Mouse (Mus musculus): ENCODE results near the gene Ccdc114. TPM values are rescaled to one million over a fixed set of nuclear protein-coding genes. Genes with fewer than 3 reads are reported as not detected.

Ccdc114 gene
- polyA plus RNA-seq, 1 experiment from 2014 or later: 6.5 TPM

- Histone ChIP-seq H3K4me3 (no peak overlapping the region), H3K27me3 (ENCODE audit: insufficient read depth, poor library complexity, severe bottlenecking) (no peaks in the 10 kb centered on the region), H3K4me1 (replicated peaks) (peaks cover 9% of the 10 kb centered on the region), H3K27ac (no peak overlapping the region), H3K9me3 (0 out of 2 replicates have a peak, but pooled peaks cover 3% of the 10 kb centered on the region), H3K36me3 (peaks cover 12% of the 10 kb centered on the region; the same call in 1 of the 2 replicates)
- WGBS: 82% methylated on average over 12 of the region's 12 CpGs
- DNase-seq (ENCODE audit: low spot score): no peak
These were observed 21.3 kb upstream of the Ccdc114 start for GRCm38 (mm10) chr7:45902481-45903002.

- peaks cover 7% of the 10 kb centered on the region; the same call in 1 of the 2 replicates for H3K9me3 ChIP-seq
- no peaks in the 10 kb centered on the region for H3K27me3 ChIP-seq (ENCODE audit: insufficient read depth, poor library complexity, severe bottlenecking)
- peaks cover 50% of the 10 kb centered on the region for H3K36me3 ChIP-seq
- no peak for DNase-seq (ENCODE audit: low spot score)
- H3K27ac ChIP-seq: no peak overlapping the region
- H3K4me1 ChIP-seq (replicated peaks): no peaks in the 10 kb centered on the region
- 87% methylated on average over 9 of the region's 9 CpGs for WGBS
- no peak overlapping the region for H3K4me3 ChIP-seq
These were observed 17.2 kb upstream of the Ccdc114 start for GRCm38 (mm10) chr7:45906622-45907021.

- Histone ChIP-seq H3K36me3 (peaks cover 56% of the 10 kb centered on the region), H3K27ac (no peak overlapping the region), H3K4me1 (replicated peaks) (no peaks in the 10 kb centered on the region), H3K4me3 (no peak overlapping the region), H3K9me3 (peaks cover 7% of the 10 kb centered on the region; the same call in 1 of the 2 replicates), H3K27me3 (ENCODE audit: insufficient read depth, poor library complexity, severe bottlenecking) (no peaks in the 10 kb centered on the region)
- DNase-seq (ENCODE audit: low spot score): no peak
These were observed 15.5 kb upstream of the Ccdc114 start for GRCm38 (mm10) chr7:45908384-45908783.

- H3K36me3 ChIP-seq: peaks cover 62% of the 10 kb centered on the region
- no peaks in the 10 kb centered on the region for H3K4me1 ChIP-seq (replicated peaks)
- peaks cover 4% of the 10 kb centered on the region; the same call in 1 of the 2 replicates for H3K9me3 ChIP-seq
- no peak overlapping the region for H3K4me3 ChIP-seq
- no peak overlapping the region for H3K27ac ChIP-seq
- WGBS: 93% methylated on average over 16 of the region's 16 CpGs
- no peaks in the 10 kb centered on the region for H3K27me3 ChIP-seq (ENCODE audit: insufficient read depth, poor library complexity, severe bottlenecking)
- no peak for DNase-seq (ENCODE audit: low spot score)
These were observed 14.7 kb upstream of the Ccdc114 start for GRCm38 (mm10) chr7:45909145-45909544.

- DNase-seq (ENCODE audit: low spot score): no peak
- Histone ChIP-seq H3K4me3 (no peak overlapping the region), H3K27ac (peak overlapping the region; percentile 35), H3K4me1 (replicated peaks) (peaks cover 24% of the 10 kb centered on the region), H3K9me3 (peaks cover 4% of the 10 kb centered on the region; the same call in 1 of the 2 replicates), H3K36me3 (peaks cover 36% of the 10 kb centered on the region), H3K27me3 (ENCODE audit: insufficient read depth, poor library complexity, severe bottlenecking) (peaks cover 2% of the 10 kb centered on the region; the same call in 1 of the 2 replicates)
- WGBS: 91% methylated on average over 6 of the region's 6 CpGs
These were observed 9.8 kb upstream of the Ccdc114 start for GRCm38 (mm10) chr7:45914067-45914466.

GRCm38 (mm10) chr7:45915011-45915410 is 8.9 kb upstream of the Ccdc114 start:
- H3K4me3 ChIP-seq: no peak overlapping the region
- peaks cover 26% of the 10 kb centered on the region for H3K36me3 ChIP-seq
- peaks cover 2% of the 10 kb centered on the region; the same call in 1 of the 2 replicates for H3K9me3 ChIP-seq
- peaks cover 33% of the 10 kb centered on the region for H3K4me1 ChIP-seq (replicated peaks)
- whole genome bisulfite sequencing: 85% methylated on average over 5 of the region's 5 CpGs
- peaks cover 10% of the 10 kb centered on the region for H3K27me3 ChIP-seq (ENCODE audit: insufficient read depth, poor library complexity, severe bottlenecking)
- H3K27ac ChIP-seq: no peak overlapping the region
- no peak for DNase-seq (ENCODE audit: low spot score)

- 39% methylated on average over 26 of the region's 26 CpGs for WGBS
- no peaks in the 10 kb centered on the region for H3K9me3 ChIP-seq
- H3K27me3 ChIP-seq (ENCODE audit: insufficient read depth, poor library complexity, severe bottlenecking): peaks cover 19% of the 10 kb centered on the region
- H3K4me3 ChIP-seq: peak overlapping the region; percentile 36
- peaks cover 13% of the 10 kb centered on the region for H3K36me3 ChIP-seq
- H3K4me1 ChIP-seq (replicated peaks): peaks cover 45% of the 10 kb centered on the region
- H3K27ac ChIP-seq: peak overlapping the region; percentile 84
- DNase-seq (ENCODE audit: low spot score): peak; percentile 72
These were observed 7.5 kb upstream of the Ccdc114 start for GRCm38 (mm10) chr7:45916056-45917003.

- peak overlapping the region; percentile 84 for H3K27ac ChIP-seq
- H3K27me3 ChIP-seq (ENCODE audit: insufficient read depth, poor library complexity, severe bottlenecking): peaks cover 19% of the 10 kb centered on the region
- peaks cover 47% of the 10 kb centered on the region for H3K4me1 ChIP-seq (replicated peaks)
- no peaks in the 10 kb centered on the region for H3K9me3 ChIP-seq
- peaks cover 12% of the 10 kb centered on the region for H3K36me3 ChIP-seq
- DNase-seq (ENCODE audit: low spot score): no peak
- H3K4me3 ChIP-seq: peak overlapping the region; percentile 36
- 45% methylated on average over 13 of the region's 13 CpGs for WGBS
These were observed 6.7 kb upstream of the Ccdc114 start for GRCm38 (mm10) chr7:45917004-45917704.

GRCm38 (mm10) chr7:45917926-45918325 is 5.9 kb upstream of the Ccdc114 start:
- Histone ChIP-seq H3K4me1 (replicated peaks) (peaks cover 55% of the 10 kb centered on the region), H3K27ac (peak overlapping the region; percentile 84), H3K9me3 (no peaks in the 10 kb centered on the region), H3K36me3 (peaks cover 10% of the 10 kb centered on the region), H3K27me3 (ENCODE audit: insufficient read depth, poor library complexity, severe bottlenecking) (peaks cover 19% of the 10 kb centered on the region), H3K4me3 (no peak overlapping the region)
- no peak for DNase-seq (ENCODE audit: low spot score)
- WGBS: 90% methylated on average over 15 of the region's 15 CpGs

GRCm38 (mm10) chr7:45919083-45919671 is 4.7 kb upstream of the Ccdc114 start:
- WGBS: 65% methylated on average over 14 of the region's 14 CpGs
- peaks cover 19% of the 10 kb centered on the region for H3K27me3 ChIP-seq (ENCODE audit: insufficient read depth, poor library complexity, severe bottlenecking)
- H3K27ac ChIP-seq: 0 out of 2 replicates have a peak overlapping the region, but pooled peaks have one; percentile 60
- H3K9me3 ChIP-seq: no peaks in the 10 kb centered on the region
- no peaks in the 10 kb centered on the region for H3K36me3 ChIP-seq
- H3K4me1 ChIP-seq (replicated peaks): peaks cover 68% of the 10 kb centered on the region
- no peak for DNase-seq (ENCODE audit: low spot score)
- H3K4me3 ChIP-seq: no peak overlapping the region

GRCm38 (mm10) chr7:45919761-45920160 is 4.1 kb upstream of the Ccdc114 start:
- 80% methylated on average over 4 of the region's 4 CpGs for WGBS
- peaks cover 19% of the 10 kb centered on the region for H3K27me3 ChIP-seq (ENCODE audit: insufficient read depth, poor library complexity, severe bottlenecking)
- no peaks in the 10 kb centered on the region for H3K36me3 ChIP-seq
- H3K4me3 ChIP-seq: no peak overlapping the region
- no peaks in the 10 kb centered on the region; the same call in 1 of the 2 replicates for H3K9me3 ChIP-seq
- peak overlapping the region; percentile 60; the same call in 1 of the 2 replicates for H3K27ac ChIP-seq
- H3K4me1 ChIP-seq (replicated peaks): peaks cover 73% of the 10 kb centered on the region
- no peak for DNase-seq (ENCODE audit: low spot score)

GRCm38 (mm10) chr7:45920583-45921241 is 3.2 kb upstream of the Ccdc114 start:
- peaks cover 2% of the 10 kb centered on the region; the same call in 1 of the 2 replicates for H3K9me3 ChIP-seq
- peaks cover 74% of the 10 kb centered on the region for H3K4me1 ChIP-seq (replicated peaks)
- no peaks in the 10 kb centered on the region for H3K36me3 ChIP-seq
- peak overlapping the region; percentile 60 for H3K27ac ChIP-seq
- WGBS: 51% methylated on average over 9 of the region's 9 CpGs
- peak overlapping the region; percentile 22; the same call in 1 of the 2 replicates for H3K4me3 ChIP-seq
- peaks cover 19% of the 10 kb centered on the region for H3K27me3 ChIP-seq (ENCODE audit: insufficient read depth, poor library complexity, severe bottlenecking)
- DNase-seq (ENCODE audit: low spot score): no peak

All from hindbrain, embryonic 10.5 days (tissue).